Mouse (Mus musculus): ENCODE data around the gene Cttn.

Cttn gene

GRCm38 (mm10) chr7:144449637-144450570 lies 20.9 kb downstream of the Cttn start:
- DNase-seq (ENCODE audit: low read depth, low spot score) = no peak

DNA sequence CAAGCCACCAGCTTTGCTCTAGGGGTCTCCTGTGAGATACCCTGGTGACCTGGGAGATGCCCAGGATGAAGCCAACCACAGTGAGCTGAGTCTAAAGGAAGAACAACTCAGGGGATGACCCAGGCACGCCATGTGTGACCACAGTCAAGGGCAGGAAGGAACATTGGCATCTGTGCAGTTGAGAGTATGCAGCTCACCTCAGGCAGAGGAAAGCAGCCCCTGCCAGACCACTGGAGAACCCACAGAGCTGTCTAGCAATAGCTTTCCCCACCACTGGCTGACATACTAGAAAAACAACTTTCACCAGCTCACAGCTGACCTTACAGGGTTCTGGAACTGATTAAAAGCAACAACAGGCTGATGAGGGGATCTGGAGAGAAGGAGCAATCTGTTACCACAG lies 22.6 kb downstream of the Cttn start:
- DNase-seq (ENCODE audit: low read depth, low spot score) = no peak

- DNase-seq (ENCODE audit: low read depth, low spot score) = no peak
Observed at GRCm38 (mm10) chr7:144447146-144447545, 23.7 kb downstream of the Cttn start.

DNA sequence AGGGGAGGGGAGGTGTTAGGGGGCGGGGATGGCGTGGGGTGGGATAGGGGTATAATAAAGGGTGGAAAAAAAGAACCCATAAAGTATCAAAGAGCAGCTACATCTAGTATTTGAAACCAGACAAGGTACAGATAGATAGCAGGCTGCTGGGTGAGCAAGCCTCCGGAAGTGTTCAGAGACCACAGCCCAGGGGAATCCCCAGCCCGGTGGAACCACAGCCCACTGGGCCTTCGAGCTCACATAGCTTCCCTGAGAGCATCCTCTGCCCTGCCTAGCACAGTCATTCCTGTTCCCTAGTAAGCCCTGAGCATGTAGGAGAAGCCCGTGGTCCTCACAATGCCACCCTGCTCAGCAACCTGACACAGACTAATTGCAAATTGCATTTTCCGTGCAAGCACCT lies 26.0 kb downstream of the Cttn start:
- no peak for DNase-seq (ENCODE audit: low read depth, low spot score)

DNA sequence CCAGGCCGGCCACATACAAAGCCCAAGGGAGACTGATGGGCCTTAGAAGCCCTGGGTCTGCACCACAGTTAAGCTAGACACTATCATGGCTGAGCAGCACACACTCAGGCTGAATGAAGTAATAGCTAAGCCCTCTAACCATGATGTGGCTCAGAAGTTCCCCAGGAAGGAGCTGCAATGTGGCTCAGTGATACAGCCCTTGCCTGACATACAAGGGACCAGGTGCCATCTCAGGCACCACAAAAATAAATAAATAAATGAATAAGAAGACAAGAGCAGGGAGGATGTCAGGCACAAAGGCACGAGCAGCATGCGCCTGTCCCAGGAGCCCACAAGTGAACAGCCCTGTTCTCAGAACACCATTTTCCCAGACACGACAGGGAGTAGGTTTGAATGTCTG lies 28.8 kb downstream of the Cttn start:
- no peak for DNase-seq (ENCODE audit: low read depth, low spot score)

- no peak for DNase-seq (ENCODE audit: low read depth, low spot score)
Observed at GRCm38 (mm10) chr7:144441466-144441865, 29.3 kb downstream of the Cttn start.

DNA sequence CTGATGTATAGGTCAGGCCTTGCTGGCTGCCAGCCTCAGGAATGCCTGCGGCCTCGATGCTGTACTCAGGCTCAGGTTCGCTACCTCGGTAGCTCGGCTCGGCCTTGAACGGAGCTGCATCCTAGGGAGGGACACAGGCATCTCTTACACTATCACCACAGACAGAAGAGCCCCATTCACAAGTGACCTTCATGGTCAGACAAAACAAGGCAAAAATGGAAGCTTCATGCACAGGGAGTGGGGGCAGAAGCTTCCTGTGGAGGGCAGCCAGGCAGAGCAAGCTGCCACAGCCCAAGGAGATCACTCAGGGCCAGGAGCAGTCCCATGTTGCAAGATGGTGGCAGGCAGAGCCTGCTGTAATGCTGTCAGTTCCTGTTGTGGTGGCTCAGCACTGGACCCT lies 32.0 kb downstream of the Cttn start:
- no peak for DNase-seq (ENCODE audit: low read depth, low spot score)

DNA sequence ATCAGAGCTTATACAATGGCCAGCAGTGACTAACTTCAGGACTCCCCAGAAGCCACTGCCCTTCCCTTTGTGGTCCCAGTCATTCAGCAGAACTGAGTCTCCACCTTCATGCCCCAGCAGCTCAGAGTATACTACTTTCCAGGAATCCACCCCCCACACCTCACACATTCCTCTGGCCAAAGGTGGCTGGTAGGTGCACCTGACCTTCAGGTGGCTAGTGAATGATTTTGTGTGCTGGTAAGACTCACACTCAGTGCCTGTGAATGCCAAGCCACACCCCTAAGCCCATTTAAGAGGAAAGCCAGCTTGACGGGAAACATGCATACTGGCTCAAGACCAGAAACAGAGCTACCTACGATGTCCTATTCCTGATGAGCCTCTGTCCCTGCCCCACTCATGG lies 37.9 kb downstream of the Cttn start:
- no peak for DNase-seq (ENCODE audit: low read depth, low spot score)

DNA sequence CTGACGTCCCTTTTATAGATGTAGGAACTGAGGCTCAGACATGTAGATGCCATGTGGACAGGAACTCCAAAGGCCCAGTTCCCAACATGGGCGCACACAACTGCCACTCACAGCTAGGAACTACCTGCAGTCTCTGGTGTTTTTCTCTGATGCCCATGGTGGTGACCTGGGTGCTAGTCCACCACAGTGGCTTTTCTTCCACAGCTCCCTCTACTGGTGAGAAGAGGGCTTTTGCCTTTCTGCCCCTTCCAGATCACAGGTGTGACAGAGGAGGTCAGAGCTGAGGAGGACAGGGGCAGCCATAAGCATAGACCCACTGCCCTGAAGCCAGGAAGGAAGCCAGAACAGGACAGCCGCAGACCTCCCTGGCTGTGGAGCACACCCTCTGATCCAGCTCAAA lies 43.3 kb downstream of the Cttn start:
- no peak for DNase-seq (ENCODE audit: low read depth, low spot score)

DNA sequence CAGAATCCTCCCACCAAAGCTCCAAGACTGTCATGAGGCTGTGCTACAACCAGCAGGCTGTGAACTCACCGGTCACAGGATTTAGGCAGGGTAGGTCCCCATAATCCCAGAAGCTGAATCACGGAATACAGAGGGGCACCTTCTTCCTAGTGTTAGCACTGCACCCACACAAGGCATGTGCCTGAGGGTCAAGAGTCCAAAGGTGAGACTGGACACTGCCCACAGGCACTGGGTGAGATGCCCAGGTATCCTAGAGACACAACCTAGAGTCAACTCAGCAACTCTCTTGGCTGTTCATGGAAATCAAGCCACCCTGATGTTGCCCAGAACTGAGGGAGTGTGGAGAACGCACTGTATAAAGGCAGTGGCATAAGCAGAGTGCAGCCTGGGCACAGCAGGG lies 44.2 kb downstream of the Cttn start:
- DNase-seq (ENCODE audit: low read depth, low spot score) = no peak

GRCm38 (mm10) chr7:144425953-144426352 lies 44.9 kb downstream of the Cttn start:
- DNase-seq (ENCODE audit: low read depth, low spot score) = peak; percentile 63

- no peak for DNase-seq (ENCODE audit: low read depth, low spot score)
Observed at GRCm38 (mm10) chr7:144421478-144421877, 49.3 kb downstream of the Cttn start.

- no peak for DNase-seq (ENCODE audit: low read depth, low spot score)
Observed at GRCm38 (mm10) chr7:144420552-144420951, 50.3 kb downstream of the Cttn start.

DNA sequence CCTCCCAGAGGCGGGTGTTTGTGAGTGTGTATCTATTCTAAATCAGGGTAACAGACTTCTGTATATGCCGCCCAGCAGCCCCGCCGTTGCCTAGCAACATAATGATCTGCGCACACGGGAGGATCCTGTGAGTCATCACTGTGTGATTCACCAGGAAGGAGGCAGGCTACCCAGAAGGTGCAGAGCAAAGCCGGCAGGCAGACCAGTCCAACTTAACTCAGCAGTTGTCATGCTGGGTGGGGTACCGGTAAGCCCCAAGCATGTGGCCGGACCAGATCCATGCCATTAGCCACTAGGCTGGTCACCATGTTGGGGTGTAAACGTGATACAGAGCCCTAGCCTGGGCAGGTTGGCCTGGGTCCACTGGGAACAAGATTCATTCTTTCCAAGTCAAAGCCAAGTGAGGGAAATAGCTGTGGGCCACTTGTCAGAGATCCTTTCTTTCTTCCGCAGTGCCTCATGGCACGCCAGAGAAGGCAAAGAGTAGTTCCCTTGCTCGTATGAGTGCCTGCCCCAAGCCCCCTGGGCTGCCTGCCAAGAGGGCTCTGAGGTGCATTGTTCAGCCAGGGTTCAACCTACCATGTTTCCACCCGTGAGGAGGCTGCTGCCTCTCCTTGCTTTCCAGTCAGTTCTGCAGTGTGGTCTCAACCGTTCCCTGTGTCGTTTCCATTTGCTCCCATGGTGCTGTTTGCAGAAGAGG lies 53.0 kb downstream of the Cttn start:
- DNase-seq (ENCODE audit: low read depth, low spot score) = peak; percentile 62

DNA sequence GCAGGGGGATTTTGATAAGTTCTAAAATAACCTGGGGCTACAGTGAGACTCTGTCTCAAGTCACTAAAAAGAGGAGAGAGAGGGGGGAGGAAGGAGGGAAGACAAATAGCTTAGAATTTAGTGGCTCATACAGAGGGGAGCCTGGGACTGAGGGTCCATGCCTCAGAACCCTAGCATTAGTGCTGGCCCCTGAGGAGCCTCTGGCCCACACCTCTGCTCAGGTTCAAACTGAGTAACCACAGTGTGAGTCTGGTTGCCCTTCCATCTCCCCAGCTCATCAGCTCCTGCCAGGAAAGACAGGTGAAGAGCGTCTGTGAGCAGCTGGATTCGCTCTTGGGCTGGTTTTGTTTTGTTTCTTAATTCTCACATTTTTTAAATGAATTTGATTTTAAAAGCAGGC lies 53.6 kb downstream of the Cttn start:
- no peak for DNase-seq (ENCODE audit: low read depth, low spot score)

- DNase-seq (ENCODE audit: low read depth, low spot score) = no peak
Observed at GRCm38 (mm10) chr7:144415795-144416194, 55.0 kb downstream of the Cttn start.

DNA sequence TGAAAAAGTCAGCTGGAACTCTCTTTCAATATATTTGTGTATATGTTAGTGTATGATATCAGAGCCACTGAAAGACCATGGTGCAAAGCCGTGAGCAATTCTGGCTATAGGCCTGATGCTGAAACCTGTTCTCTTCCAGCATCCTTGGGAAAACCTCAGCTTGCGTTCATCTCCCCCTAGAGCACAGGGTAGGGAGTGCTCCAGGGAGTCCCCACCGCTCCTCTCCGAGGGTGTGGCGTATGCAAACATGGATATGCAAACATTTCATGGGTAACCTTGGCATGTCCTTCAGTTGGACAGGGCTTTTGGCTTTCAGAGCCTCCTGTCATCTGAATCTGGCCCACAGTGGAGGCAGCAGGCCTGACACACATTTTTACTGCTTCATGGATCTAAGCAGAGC lies 56.2 kb downstream of the Cttn start:
- no peak for DNase-seq (ENCODE audit: low read depth, low spot score)

- DNase-seq (ENCODE audit: low read depth, low spot score) = peak; percentile 50
Observed at GRCm38 (mm10) chr7:144411967-144412906, 58.6 kb downstream of the Cttn start.

DNA sequence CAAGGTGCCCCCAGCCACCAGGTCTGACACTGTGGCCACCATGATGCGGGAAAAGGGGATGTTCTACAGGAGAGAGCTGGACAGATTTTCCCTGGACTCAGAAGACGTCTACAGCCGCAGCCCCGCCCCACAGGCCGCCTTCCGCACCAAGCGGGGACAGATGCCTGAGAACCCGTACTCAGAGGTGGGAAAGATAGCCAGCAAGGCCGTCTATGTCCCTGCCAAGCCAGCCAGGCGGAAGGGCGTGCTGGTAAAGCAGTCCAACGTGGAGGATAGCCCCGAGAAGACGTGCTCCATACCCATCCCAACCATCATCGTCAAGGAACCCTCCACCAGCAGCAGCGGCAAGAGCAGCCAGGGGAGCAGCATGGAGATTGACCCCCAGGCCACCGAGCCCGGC lies 61.1 kb downstream of the Cttn start:
- DNase-seq (ENCODE audit: low read depth, low spot score) = no peak

GRCm38 (mm10) chr7:144408464-144409000 lies 62.3 kb downstream of the Cttn start:
- DNase-seq (ENCODE audit: low read depth, low spot score) = no peak

DNA sequence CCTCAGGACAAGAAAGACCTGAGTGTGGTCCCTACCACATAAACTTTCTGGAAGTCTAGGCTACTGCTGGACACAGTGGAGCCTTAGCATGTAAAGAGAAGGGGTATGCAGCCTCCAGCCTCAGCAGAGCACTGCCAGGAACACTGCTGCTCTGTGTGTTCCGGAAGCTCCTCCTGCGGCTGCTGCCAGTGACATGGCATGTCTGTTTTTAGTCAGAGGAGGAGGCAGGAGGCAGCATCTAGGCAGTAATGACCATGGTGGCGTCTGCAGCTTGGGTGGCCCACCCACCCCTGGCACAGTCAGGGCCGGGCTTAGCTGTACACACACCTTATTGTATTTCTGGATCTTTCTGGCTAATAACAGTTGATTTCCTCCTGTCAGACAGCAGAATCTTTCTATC lies 63.1 kb downstream of the Cttn start:
- DNase-seq (ENCODE audit: low read depth, low spot score) = no peak

DNA sequence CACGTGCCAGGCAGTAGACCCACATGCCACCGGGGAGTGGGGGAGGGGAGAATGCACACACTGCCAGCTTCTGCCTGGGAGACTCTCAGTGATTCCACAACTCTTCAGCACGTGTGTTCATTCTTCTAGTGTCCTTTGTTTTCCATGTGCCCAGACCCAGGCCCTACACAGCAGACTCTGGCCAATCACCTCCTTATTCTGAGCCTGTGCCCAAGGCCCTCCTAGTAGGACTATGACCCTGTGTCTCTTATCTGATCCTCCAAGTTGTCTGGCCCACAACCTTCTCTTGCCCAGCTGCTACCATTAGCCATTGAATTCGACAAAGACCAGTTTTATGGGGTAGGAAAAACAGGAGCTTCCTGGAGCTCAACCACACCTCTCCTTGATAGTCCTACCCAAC lies 68.3 kb downstream of the Cttn start:
- DNase-seq (ENCODE audit: low read depth, low spot score) = no peak

Measured in mesoderm, embryonic 11.5 days (tissue).